Mouse (Mus musculus) neural tube, embryonic 12.5 days (tissue): ENCODE measurements around the gene Srsf7. TPM values are rescaled to one million over a fixed set of nuclear protein-coding genes. Genes with fewer than 3 reads are reported as not detected.
"Not testable (repeated sequence)": the region's sequence is repeated elsewhere in the genome, so short reads cannot be mapped to it uniquely, and the experiment has no call there.

Experiments
- ATAC-seq: fragments of 200-750 bp; cut with Nextera tagmentation; 2 replicates; pipeline ENCODE4 v1.8.0; 2017; ENCODE audit warnings: low read depth, mild to moderate bottlenecking, moderate TSS enrichment, moderate library complexity; ENCODE audit not compliant: low FRiP score
- H3K27ac ChIP-seq: fragments of 300-500 bp; sonication (generic); 2 replicates; pipeline ENCODE4 v1.5.1; 2016
- H3K27me3 ChIP-seq: fragments of 300-500 bp; sonication (generic); replicated peaks from 2 replicates; pipeline ENCODE4 v1.6.1; 2016; ENCODE audit warnings: mild to moderate bottlenecking
- H3K36me3 ChIP-seq: fragments of 300-500 bp; sonication (generic); 2 replicates; pipeline ENCODE4 v1.6.1; 2016; ENCODE audit warnings: mild to moderate bottlenecking
- H3K4me1 ChIP-seq: fragments of 300-500 bp; sonication (generic); 2 replicates; pipeline ENCODE4 v1.6.1; 2016
- H3K4me2 ChIP-seq: fragments of 300-500 bp; sonication (generic); replicated peaks from 2 replicates; pipeline ENCODE4 v1.6.1; 2016; ENCODE audit warnings: mild to moderate bottlenecking
- H3K4me3 ChIP-seq: fragments of 300-500 bp; sonication (generic); 2 replicates; pipeline ENCODE4 v1.5.1; 2016
- H3K9ac ChIP-seq: fragments of 300-500 bp; sonication (generic); 2 replicates; pipeline ENCODE4 v1.6.1; 2016; ENCODE audit warnings: mild to moderate bottlenecking
- H3K9me3 ChIP-seq: fragments of 300-500 bp; sonication (generic); 2 replicates; pipeline ENCODE4 v1.6.1; 2016; ENCODE audit warnings: mild to moderate bottlenecking
- WGBS: fragments of 180-500 bp; shearing (Covaris S2); methylation state at CpG from one replicate; pipeline ENCODE4 v1.1.7; 2016; 5-methylcytosine and 5-hydroxymethylcytosine counted together
- polyA plus RNA-seq: library from polyadenylated mRNA; unstranded; fragments of >200 nt; fragmentation: Nextera tagmentation; extraction: Ambion mirVana; gene quantifications from 2 replicates; pipeline ENCODE4 v1.2.1, GENCODE M21; 2016

Gene Srsf7
- polyA plus RNA-seq, 1 experiment from 2014 or later, result 615 TPM

DNA sequence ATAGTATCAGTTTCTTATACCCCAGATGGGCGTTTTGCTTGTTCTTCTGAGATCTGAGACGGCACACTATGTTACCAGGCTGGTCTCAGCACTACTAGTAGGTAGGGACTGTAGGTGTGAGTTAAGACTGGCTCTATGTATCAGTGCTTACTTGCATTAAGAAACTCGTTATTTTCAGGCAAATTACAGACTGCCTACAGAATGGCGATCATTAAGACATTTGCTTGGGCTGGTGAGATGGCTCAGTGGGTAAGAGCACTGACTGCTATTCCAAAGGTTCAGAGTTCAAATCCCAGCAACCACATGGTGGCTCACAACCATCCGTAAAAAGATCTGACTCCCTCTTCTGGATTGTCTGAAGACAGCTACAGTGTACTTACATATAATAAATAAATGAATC lies 18.0 kb upstream of the Srsf7 start:
- H3K27me3 ChIP-seq, H3K4me1 ChIP-seq, H3K27ac ChIP-seq, H3K36me3 ChIP-seq, H3K9me3 ChIP-seq: not testable (repeated sequence)
- WGBS, result 60% methylated on average over 5 of the region's 5 CpGs
- Histone ChIP-seq H3K4me2 (peak overlapping the region; percentile 77), H3K4me3 (peak overlapping the region; percentile 56), H3K9ac (peak overlapping the region; percentile 58)
- 0 out of 2 replicates have a peak, but pooled peaks have one; percentile 11 for ATAC-seq

DNA sequence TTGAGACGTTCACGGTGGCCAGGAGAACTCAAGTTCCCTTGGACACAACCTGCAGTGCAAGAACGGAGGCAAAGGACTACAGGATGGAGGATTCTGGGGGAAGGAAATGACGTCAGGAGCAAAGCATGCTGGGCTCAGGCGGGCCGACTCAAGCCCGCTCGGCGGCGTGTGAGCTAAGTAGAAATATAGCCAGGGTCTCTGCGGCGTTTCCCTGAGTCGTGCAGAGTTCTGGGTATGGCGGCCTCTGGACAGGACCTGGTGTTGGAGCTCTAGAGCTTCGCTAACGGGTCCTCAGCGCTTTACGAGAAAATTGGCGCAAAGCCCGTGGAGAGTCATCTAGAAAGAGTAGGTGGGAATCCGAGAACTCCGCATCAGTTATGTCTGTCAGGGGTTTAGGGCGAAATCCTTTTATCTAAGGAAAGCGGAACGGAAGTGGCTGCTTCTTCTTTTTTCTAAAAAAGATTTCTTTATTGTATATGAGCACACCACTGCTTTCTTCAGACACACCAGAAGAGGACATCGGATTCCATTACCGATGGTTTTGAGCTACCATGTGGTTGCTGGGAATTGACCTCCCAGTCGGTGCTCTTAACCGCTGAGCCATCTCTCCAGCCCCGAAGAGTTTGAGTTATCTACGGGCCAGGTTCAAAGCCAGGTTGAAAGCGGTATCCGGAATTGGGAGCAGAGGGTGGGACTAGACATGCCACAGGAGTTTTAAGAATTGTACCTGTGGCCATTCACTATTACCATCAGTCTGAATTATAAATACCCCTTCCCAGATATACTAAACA lies 17.4 kb upstream of the Srsf7 start, which contains the start of gene Gemin6:
TSS of gene Gemin6 (plus strand) at position 116 of the 791 bp plus-strand sequence.
- H3K9me3 ChIP-seq, result no peaks in the 10 kb centered on the region
- H3K4me3 ChIP-seq, result peak within 1 kb of the TSS; percentile 56
- H3K4me1 ChIP-seq, result peaks cover 4% of the 10 kb centered on the region; the same call in 1 of the 2 replicates
- peak within 1 kb of the TSS; percentile 42 for H3K27ac ChIP-seq
- no peaks in the 10 kb centered on the region for H3K27me3 ChIP-seq
- peak; percentile 97 for ATAC-seq
- peak within 1 kb of the TSS; percentile 58 for H3K9ac ChIP-seq
- H3K4me2 ChIP-seq, result peak within 1 kb of the TSS; percentile 77
- no peaks in the 10 kb centered on the region for H3K36me3 ChIP-seq
- under 1% methylated on average over 33 of the region's 33 CpGs for WGBS

DNA sequence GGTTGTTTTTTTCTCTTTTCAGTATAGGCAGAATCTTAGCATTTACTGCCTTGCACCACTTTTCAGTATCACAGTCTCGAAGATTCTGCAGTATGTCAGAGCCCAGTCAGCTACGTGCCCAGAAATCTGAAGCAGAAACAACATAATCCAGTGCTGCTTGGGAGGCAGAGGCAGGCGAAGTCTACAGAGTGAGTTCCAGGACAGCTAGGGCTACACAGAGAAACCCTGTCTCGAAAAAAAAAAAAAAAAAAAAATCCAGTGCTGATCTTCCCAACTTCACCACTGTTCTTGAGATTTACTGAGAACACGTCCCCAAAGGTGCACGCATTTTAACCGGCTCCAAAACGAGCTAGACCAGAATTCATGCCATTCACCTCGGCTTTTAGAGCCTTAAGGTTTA lies 16.7 kb upstream of the Srsf7 start:
- Histone ChIP-seq H3K9me3 (no peaks in the 10 kb centered on the region), H3K27ac (no peak overlapping the region), H3K4me3 (peak overlapping the region; percentile 56), H3K9ac (peak overlapping the region; percentile 58), H3K4me2 (peak overlapping the region; percentile 77), H3K27me3 (no peaks in the 10 kb centered on the region), H3K36me3 (no peaks in the 10 kb centered on the region), H3K4me1 (peaks cover 4% of the 10 kb centered on the region; the same call in 1 of the 2 replicates)
- ATAC-seq, result peak; percentile 62
- WGBS, result 14% methylated on average over 9 of the region's 9 CpGs

DNA sequence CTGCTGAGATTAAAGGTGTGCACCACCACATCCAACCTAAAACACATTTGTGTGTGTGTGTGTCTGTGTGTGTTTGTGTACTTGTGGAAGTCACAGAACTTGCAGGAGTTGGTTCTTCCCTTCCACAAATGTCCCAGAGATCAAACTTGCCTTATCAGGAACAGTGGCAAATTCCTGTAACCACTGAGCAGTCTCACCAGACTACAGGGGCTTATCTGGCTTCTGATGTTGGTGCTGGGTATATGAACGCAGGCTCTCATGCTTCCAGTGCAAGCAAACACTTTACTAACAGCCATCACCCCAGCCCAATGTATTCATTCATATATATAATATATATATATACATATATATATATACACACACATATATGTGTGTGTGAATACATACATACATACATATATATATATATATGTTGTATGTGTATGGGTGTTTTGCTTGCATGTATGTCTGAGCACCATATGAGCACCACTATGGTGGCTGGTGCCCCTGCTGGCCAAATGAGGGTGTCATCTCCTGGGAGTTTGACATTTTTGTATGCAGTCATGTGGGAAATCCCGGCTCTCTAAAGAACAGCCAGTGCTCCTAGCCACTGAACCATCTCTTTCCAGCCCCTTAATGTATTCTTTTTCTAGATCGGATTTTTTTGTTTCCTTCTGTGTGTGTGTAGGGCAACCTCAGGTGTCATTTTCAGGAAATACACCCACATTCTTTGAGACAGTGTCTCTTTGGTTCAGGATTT lies 15.0 kb upstream of the Srsf7 start:
- no peak for ATAC-seq
- 81% methylated on average over 3 of the region's 3 CpGs for WGBS
- no peaks in the 10 kb centered on the region for H3K27me3 ChIP-seq
- peaks cover 4% of the 10 kb centered on the region; the same call in 1 of the 2 replicates for H3K4me1 ChIP-seq
- no peak overlapping the region for H3K4me2 ChIP-seq
- H3K27ac ChIP-seq, result no peak overlapping the region
- no peaks in the 10 kb centered on the region for H3K36me3 ChIP-seq
- no peaks in the 10 kb centered on the region for H3K9me3 ChIP-seq
- H3K9ac ChIP-seq, result no peak overlapping the region
- no peak overlapping the region for H3K4me3 ChIP-seq

DNA sequence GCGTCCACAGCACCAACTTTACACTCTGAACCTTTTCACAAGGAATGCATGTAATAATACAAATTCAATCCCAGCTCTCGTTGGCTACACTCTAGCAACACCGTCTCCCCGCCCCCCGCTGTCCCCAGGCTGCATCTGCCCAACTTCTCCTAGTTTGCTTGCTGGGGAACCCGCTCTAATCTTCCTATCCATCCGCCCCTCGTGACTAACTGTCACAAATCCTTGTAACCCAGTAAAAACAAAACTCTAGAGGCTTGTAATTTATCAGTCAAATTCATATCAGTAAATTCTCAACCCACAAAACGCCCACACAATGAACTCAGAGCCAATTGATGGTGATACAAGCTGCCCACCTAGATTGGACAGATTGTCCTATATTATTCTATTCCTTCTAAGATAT lies 14.1 kb upstream of the Srsf7 start:
- no peak overlapping the region for H3K27ac ChIP-seq
- H3K4me2 ChIP-seq, result no peak overlapping the region
- H3K9me3 ChIP-seq, result no peaks in the 10 kb centered on the region
- H3K36me3 ChIP-seq, result no peaks in the 10 kb centered on the region
- no peak overlapping the region for H3K9ac ChIP-seq
- WGBS, result 70% methylated on average over 9 of the region's 9 CpGs
- no peaks in the 10 kb centered on the region for H3K27me3 ChIP-seq
- no peak for ATAC-seq
- no peak overlapping the region for H3K4me3 ChIP-seq
- H3K4me1 ChIP-seq, result peaks cover 4% of the 10 kb centered on the region; the same call in 1 of the 2 replicates

DNA sequence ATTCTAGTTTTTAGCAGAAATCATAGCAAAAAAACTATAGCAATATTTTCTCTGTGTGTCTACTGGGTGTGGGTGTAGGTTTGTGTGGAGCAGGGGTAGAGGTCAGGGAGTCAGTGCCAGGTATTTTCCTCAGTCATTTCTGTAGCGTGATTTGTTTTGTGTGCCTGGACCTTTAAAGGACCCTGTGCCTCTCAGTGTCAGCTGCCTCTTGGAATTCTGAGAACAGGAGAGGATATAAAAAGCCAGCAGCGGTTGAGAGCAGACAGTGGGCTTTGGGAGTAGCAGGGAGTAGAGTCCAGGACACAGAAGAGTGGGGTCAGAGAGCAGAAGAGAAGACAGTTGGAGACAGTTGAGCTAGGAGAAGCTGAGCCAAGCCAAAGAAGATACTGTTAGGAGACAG lies 13.0 kb upstream of the Srsf7 start:
- WGBS, result 77% methylated on average over 2 of the region's 2 CpGs
- no peaks in the 10 kb centered on the region for H3K36me3 ChIP-seq
- H3K4me2 ChIP-seq, result no peak overlapping the region
- peaks cover 4% of the 10 kb centered on the region; the same call in 1 of the 2 replicates for H3K4me1 ChIP-seq
- ATAC-seq, result no peak
- no peak overlapping the region for H3K27ac ChIP-seq
- no peaks in the 10 kb centered on the region for H3K9me3 ChIP-seq
- no peak overlapping the region for H3K4me3 ChIP-seq
- H3K9ac ChIP-seq, result no peak overlapping the region
- no peaks in the 10 kb centered on the region for H3K27me3 ChIP-seq

DNA sequence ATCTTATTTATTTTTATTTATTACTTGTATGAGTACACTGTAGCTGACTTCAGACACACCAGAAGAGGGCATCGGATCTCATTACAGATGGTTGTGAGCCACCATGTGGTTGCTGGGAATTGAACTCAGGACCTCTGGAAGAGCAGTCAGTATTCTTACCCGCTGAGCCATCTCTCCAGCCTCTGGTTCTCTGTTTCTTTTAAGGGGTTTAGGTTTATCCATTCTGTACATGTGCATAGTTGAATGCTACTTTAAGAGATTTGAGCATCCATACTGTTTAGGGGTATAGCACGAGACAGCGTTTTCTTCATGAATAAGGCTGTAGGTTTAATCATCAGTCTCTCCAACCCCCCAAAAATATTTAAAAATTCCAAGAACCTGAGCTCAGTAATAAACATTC lies 6.9 kb upstream of the Srsf7 start:
- ATAC-seq, H3K27ac ChIP-seq: not testable (repeated sequence)
- 96% methylated on average over 4 of the region's 4 CpGs for WGBS

DNA sequence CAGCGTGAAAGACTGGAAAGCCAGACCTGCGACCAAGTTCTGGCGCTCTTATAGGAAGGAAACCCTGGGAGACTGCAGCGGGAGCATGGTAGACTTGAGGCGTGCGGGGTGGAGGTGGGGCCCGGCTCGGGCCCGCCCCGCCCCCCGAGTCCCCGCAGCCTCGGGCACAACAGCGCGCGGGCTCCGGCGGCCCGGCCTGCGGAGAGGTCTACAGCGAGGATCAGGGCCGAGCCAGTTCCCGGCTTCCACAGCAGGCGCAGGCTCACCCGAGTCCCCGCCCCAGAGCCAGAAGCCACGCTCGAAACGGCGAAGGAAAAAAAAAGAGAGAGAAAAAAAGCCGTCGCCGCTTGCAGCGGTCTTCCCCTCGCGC lies 821 bp downstream of the Srsf7 start:
- Histone ChIP-seq H3K4me3 (peak overlapping the region; percentile 81), H3K4me2 (peak overlapping the region; percentile 92), H3K9ac (peak overlapping the region; percentile 91), H3K9me3 (no peaks in the 10 kb centered on the region), H3K27ac (peak overlapping the region; percentile 94), H3K36me3 (peaks cover 36% of the 10 kb centered on the region), H3K4me1 (peaks cover 11% of the 10 kb centered on the region), H3K27me3 (no peaks in the 10 kb centered on the region)
- peak; percentile 64 for ATAC-seq
- under 1% methylated on average over 36 of the region's 36 CpGs for WGBS

More for the DNA sequence above, 6.9 kb upstream of the Srsf7 start:
- not testable (repeated sequence) for H3K27me3 ChIP-seq, H3K36me3 ChIP-seq, H3K9ac ChIP-seq, H3K4me3 ChIP-seq, H3K4me2 ChIP-seq, H3K9me3 ChIP-seq, H3K4me1 ChIP-seq

DNA sequence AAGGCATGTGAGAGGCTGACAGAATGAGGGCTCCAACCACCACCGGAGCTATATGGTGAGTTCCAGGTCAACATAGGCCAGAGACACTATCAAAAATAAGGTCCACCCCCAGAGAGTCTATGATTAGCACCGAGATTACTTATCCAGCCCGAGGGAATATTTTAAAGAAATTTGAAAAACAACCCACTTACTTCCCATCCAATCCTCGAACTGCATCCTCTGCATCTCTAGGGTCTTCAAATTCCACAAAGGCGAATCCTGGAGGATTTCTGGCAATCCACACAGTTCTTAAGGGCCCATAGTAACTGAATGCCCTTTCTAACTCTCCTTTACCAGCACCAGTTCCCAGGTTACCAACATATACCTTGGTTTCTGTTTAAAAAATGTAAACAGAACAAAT lies 1.4 kb downstream of the Srsf7 start:
- peak overlapping the region; percentile 91 for H3K9ac ChIP-seq
- 41% methylated on average over 5 of the region's 5 CpGs for WGBS
- ATAC-seq, result no peak
- H3K9me3 ChIP-seq, result no peaks in the 10 kb centered on the region
- no peak overlapping the region for H3K27ac ChIP-seq
- peak overlapping the region; percentile 92 for H3K4me2 ChIP-seq
- H3K36me3 ChIP-seq, result peaks cover 39% of the 10 kb centered on the region
- H3K4me3 ChIP-seq, result peak overlapping the region; percentile 81
- H3K4me1 ChIP-seq, result peaks cover 11% of the 10 kb centered on the region
- H3K27me3 ChIP-seq, result no peaks in the 10 kb centered on the region

DNA sequence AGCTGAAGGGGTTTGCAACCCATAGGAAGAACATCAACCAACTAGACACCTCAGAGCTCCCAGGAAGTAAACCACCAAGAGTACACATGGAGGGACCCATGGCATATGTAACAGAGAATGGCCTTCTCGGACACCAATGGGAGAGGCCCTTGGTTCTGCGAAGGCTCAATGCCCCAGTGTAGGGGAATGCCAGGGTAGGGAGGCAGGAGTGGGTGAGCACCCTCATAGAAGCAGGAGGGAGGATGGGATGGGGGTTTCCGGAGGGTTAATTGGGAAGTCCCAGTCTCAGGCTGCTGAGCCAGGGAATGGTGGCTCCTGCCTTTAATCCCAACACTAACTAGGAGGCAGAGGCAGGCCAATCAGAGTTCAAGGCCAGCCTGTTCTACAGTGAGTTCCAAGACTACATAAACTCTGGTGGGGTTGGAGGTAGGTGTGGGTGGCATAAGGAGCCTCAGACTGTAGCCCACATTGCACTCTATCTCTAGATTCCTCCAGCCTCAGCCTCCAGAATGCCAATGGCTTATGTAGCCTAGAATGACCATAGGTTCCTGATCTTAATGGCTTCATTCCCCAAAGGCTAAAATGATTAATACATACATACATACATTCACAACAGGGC lies 7.8 kb downstream of the Srsf7 start:
- H3K9me3 ChIP-seq, result no peaks in the 10 kb centered on the region
- H3K4me1 ChIP-seq, result no peaks in the 10 kb centered on the region
- ATAC-seq, result no peak
- no peak overlapping the region for H3K4me3 ChIP-seq
- WGBS, result 93% methylated on average over 3 of the region's 3 CpGs
- peaks cover 71% of the 10 kb centered on the region for H3K36me3 ChIP-seq
- H3K27me3 ChIP-seq, result no peaks in the 10 kb centered on the region
- H3K9ac ChIP-seq, result no peak overlapping the region
- H3K27ac ChIP-seq, result no peak overlapping the region
- H3K4me2 ChIP-seq, result no peak overlapping the region

DNA sequence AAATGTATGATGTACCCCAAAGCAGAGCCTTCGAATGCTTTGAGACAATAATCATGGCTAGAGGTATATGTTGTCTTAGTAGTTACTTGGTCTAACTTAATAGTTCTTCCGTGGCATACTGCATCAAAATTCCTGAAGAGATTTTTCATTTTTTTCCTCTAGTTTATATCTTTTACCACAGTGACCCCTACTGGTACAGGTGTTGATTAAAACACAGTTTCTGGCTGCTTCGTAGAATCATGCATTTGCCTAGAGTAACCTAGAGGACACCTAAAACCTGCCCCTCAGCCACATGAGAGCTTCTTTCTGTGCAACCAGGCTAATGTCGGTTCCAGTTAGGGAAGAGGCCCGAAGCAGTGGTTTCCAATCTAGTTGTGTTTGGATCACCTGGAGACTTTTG lies 14.0 kb downstream of the Srsf7 start:
- H3K4me2 ChIP-seq, result no peak overlapping the region
- 80% methylated on average over 5 of the region's 5 CpGs for WGBS
- no peak overlapping the region for H3K27ac ChIP-seq
- H3K36me3 ChIP-seq, result peaks cover 22% of the 10 kb centered on the region
- no peak overlapping the region for H3K4me3 ChIP-seq
- H3K9me3 ChIP-seq, result no peaks in the 10 kb centered on the region
- no peak overlapping the region for H3K9ac ChIP-seq
- H3K4me1 ChIP-seq, result 0 out of 2 replicates have a peak, but pooled peaks cover 3% of the 10 kb centered on the region
- no peak for ATAC-seq
- no peaks in the 10 kb centered on the region for H3K27me3 ChIP-seq

DNA sequence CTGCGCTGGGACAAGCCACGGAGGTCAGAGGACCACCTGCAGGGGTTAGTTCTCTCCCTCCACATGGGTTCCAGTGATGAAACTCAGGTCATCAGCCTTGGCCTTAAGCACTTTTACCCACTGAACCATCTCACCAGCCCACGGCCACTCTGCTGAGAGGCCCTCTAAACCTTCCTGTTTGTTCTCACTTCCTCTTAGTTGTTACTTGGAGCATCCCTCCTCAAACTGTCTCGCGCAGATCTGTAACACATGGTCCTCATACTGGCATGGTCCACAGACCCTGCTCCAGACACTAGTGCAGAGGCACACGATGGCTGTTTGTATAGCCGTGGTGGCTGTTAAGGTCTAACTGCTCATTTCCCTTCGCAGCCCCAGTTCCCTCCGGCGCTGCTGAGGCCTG lies 23.5 kb downstream of the Srsf7 start:
- Histone ChIP-seq H3K4me2 (no peak overlapping the region), H3K9me3 (no peaks in the 10 kb centered on the region), H3K27me3 (no peaks in the 10 kb centered on the region), H3K36me3 (no peaks in the 10 kb centered on the region), H3K27ac (no peak overlapping the region), H3K4me1 (no peaks in the 10 kb centered on the region), H3K9ac (no peak overlapping the region), H3K4me3 (no peak overlapping the region)
- WGBS, result 82% methylated on average over 10 of the region's 10 CpGs
- no peak for ATAC-seq
